Mouse (Mus musculus) kidney, adult 10 weeks (tissue): ENCODE measurements around the gene Ttc23. TPM values are rescaled to one million over a fixed set of nuclear protein-coding genes. Genes with fewer than 3 reads are reported as not detected.

ENCODE experiments used
- polyA plus RNA-seq: library from polyadenylated mRNA; stranded (reverse); fragments of 350-450 nt; fragmentation: Illumina TruSeq; extraction: RNeasy Lipid Tissue Mini Kit (QIAGEN cat#74804); gene quantifications from one replicate; pipeline ENCODE4 v1.2.3, GENCODE M21; 2014; ENCODE audit warnings: low read depth, low replicate concordance

The Ttc23 gene
- 40.3 TPM for polyA plus RNA-seq

DNA sequence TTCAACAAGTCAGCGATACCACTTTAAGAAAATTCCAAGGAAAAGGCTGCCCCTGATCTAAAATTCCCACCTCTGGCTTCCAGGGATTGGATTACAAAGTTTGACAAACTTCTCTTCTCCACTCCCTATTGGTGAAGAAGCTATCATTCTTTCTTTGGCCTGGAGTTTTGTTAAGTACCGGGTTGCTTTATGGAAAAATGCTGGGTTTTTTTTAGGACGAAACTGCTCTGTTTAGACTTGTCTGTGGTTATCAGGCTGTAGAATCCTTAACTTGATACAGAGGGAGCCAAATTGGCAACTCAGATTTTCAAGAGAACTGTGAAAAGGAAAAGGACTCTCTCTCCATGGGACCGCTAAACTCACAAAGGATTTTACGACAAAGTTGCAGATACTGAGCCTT is at the start of gene Ttc23:
Ttc23 (plus strand) TSS at position 134 of the 400 bp plus-strand sequence.

DNA sequence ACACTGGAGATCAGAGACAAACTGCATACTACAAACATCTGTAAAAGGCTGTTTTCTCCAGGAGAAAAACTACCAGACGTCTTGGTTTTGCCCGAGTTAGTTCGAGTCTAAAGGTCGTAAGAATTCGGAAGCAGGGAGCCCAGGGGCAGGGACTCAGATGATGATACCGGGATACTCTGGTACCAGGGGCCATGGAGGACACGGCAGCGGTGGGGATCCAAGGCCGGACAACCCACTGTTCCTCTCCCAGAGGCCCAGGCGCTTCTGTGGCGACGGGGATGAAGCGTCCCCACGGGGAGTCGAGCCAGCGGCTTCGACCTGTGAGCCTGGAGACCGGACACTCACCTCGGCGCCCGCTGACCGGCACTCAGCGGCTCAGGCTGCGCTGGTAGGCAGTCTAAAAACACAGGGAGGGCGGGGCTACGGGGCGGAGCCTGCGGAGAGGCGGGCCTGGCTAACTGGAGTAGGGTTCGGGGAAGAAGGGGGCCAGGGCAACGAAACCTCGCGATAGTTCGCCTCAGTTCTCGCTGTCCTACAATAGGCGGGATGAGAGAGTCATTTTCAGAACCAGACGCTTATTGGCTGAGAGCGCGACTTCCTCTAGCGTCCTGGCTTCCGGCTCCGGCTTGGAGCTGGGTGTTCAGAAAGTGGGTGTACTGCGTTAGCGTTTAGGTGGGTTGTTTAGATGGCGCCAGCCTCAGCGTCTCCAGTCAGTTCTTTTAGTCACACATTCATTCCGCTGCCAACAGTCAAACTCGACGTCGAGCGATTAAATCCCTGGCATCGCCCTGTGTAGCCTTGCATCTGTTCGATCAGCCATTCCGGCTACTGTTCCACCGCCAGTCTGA is 2.2 kb upstream of the Ttc23 start, which contains the start of gene Lrrc28:
Lrrc28 (minus strand) TSS at position 436 of the 848 bp plus-strand sequence.

DNA sequence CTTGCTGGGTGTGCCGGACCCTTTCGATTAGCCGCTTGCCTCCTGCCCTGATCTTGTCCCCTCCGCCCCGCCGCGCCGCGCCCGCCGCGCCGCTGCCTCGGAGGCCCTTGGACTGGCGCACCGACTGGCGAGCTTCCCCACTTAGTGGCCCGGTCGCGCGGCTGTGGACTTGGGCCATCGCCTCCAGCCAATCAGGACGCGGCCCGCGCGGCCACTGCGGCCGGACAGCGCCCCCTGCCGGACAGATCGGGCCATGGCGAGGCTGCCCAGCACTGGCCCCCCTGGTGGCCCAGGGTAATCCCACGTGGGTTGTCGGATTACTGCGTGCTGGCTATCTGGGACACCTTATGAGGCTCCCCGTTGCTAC is 112.4 kb downstream of the Ttc23 start, which contains the start of gene Synm:
Synm (minus strand) TSS at position 114 of the 367 bp plus-strand sequence.

Other genes with a start within 250 kb of the Ttc23 start
- 19.6 TPM for gene Lrrc28, start 2.1 kb upstream of the Ttc23 start, polyA plus RNA-seq
- 1.7 TPM for gene Synm, start 112.3 kb downstream of the Ttc23 start, polyA plus RNA-seq